Mouse (Mus musculus) intestine, postnatal 0 days (tissue): ENCODE measurements around the gene Chrm5. TPM values are rescaled to one million over a fixed set of nuclear protein-coding genes. Genes with fewer than 3 reads are reported as not detected.

Experiments used
- ATAC-seq: fragments of 200-750 bp; cut with Nextera tagmentation; 2 replicates; pipeline ENCODE4 v1.8.0; 2017; ENCODE audit warnings: mild to moderate bottlenecking, moderate TSS enrichment, moderate library complexity
- H3K27ac ChIP-seq: fragments of 300-500 bp; sonication (generic); 2 replicates; pipeline ENCODE4 v1.5.1; 2014; ENCODE audit warnings: mild to moderate bottlenecking, low read depth, low read length, moderate library complexity
- H3K27me3 ChIP-seq: fragments of 300-500 bp; sonication (generic); replicated peaks from 2 replicates; pipeline ENCODE4 v1.6.1; 2014; ENCODE audit warnings: low read length, mixed read lengths; ENCODE audit not compliant: control insufficient read depth, insufficient read depth
- H3K36me3 ChIP-seq: fragments of 300-500 bp; sonication (generic); 2 replicates; pipeline ENCODE4 v1.6.1; 2014; ENCODE audit warnings: mild to moderate bottlenecking, moderate library complexity; ENCODE audit not compliant: control insufficient read depth, insufficient read depth
- H3K4me1 ChIP-seq: fragments of 300-500 bp; sonication (generic); replicated peaks from 2 replicates; pipeline ENCODE4 v1.6.1; 2014; ENCODE audit warnings: antibody characterized with exemption, low read length, mixed read lengths; ENCODE audit not compliant: control insufficient read depth, insufficient read depth
- H3K4me2 ChIP-seq: fragments of 300-500 bp; sonication (generic); replicated peaks from 2 replicates; pipeline ENCODE4 v1.6.1; 2014; ENCODE audit warnings: low read depth, mild to moderate bottlenecking, moderate library complexity
- H3K4me3 ChIP-seq: fragments of 300-500 bp; sonication (generic); 2 replicates; pipeline ENCODE4 v1.5.1; 2014; ENCODE audit warnings: low read depth, low read length
- H3K9ac ChIP-seq: fragments of 300-500 bp; sonication (generic); 2 replicates; pipeline ENCODE4 v1.6.1; 2014; ENCODE audit warnings: mild to moderate bottlenecking, low read depth, low read length
- H3K9me3 ChIP-seq: fragments of 300-500 bp; sonication (generic); 2 replicates; pipeline ENCODE4 v1.6.1; 2016; ENCODE audit warnings: mixed run types; ENCODE audit not compliant: control insufficient read depth
- CTCF ChIP-seq: sonication (generic); IDR thresholded peaks from 2 replicates; pipeline ENCODE4 v1.5.1; 2016; ENCODE audit warnings: low read depth, mild to moderate bottlenecking, control low read depth, antibody characterized with exemption, moderate library complexity
- WGBS: fragments of 180-500 bp; shearing (Covaris S2); extraction: QIAGEN DNeasy Blood & Tissue Kit; methylation state at CpG from one replicate; pipeline ENCODE4 v1.1.7; 2014; 5-methylcytosine and 5-hydroxymethylcytosine counted together
- polyA plus RNA-seq: library from polyadenylated mRNA; unstranded; fragments of >200 nt; fragmentation: Nextera tagmentation; extraction: Ambion mirVana; gene quantifications from 2 replicates; pipeline ENCODE4 v1.2.1, GENCODE M21; 2015

Gene Chrm5
- polyA plus RNA-seq, 1 experiment from 2014 or later, result not detected

GRCm38 (mm10) chr2:112497851-112498250, 17.3 kb upstream of the Chrm5 start:
- Histone ChIP-seq H3K4me2 (no peak overlapping the region), H3K36me3 (no peaks in the 10 kb centered on the region), H3K27me3 (no peaks in the 10 kb centered on the region), H3K4me3 (no peak overlapping the region), H3K9me3 (no peaks in the 10 kb centered on the region), H3K27ac (no peak overlapping the region), H3K4me1 (0 out of 2 replicates have a peak, but pooled peaks cover 3% of the 10 kb centered on the region), H3K9ac (no peak overlapping the region)
- WGBS, result 71% methylated on average over 7 of the region's 7 CpGs
- no peak for TF ChIP-seq CTCF
- ATAC-seq, result no peak

GRCm38 (mm10) chr2:112493539-112494260, 13.1 kb upstream of the Chrm5 start:
- H3K4me1 ChIP-seq, result 0 out of 2 replicates have a peak, but pooled peaks cover 3% of the 10 kb centered on the region
- peak overlapping the region; percentile 98 for H3K27ac ChIP-seq
- no peaks in the 10 kb centered on the region for H3K9me3 ChIP-seq
- H3K9ac ChIP-seq, result peak overlapping the region; percentile 93
- ATAC-seq, result no peak
- H3K4me2 ChIP-seq, result peak overlapping the region; percentile 76
- TF ChIP-seq CTCF, result no peak
- H3K36me3 ChIP-seq, result no peaks in the 10 kb centered on the region
- peak overlapping the region; percentile 68 for H3K4me3 ChIP-seq
- WGBS, result 32% methylated on average over 11 of the region's 11 CpGs
- no peaks in the 10 kb centered on the region for H3K27me3 ChIP-seq

GRCm38 (mm10) chr2:112492856-112493538, 12.4 kb upstream of the Chrm5 start, which contains the start of gene Aven:
TSS of gene Aven (plus strand) at chr2:112492964.
- H3K9me3 ChIP-seq, result no peaks in the 10 kb centered on the region
- H3K4me1 ChIP-seq, result 0 out of 2 replicates have a peak, but pooled peaks cover 3% of the 10 kb centered on the region
- H3K36me3 ChIP-seq, result no peaks in the 10 kb centered on the region
- H3K9ac ChIP-seq, result peak within 1 kb of the TSS; percentile 93
- ATAC-seq, result peak; percentile 96
- no peaks in the 10 kb centered on the region for H3K27me3 ChIP-seq
- peak within 1 kb of the TSS; percentile 68 for H3K4me3 ChIP-seq
- under 1% methylated on average over 65 of the region's 87 CpGs for WGBS
- peak; percentile 44; the same call in 1 of the 2 replicates for TF ChIP-seq CTCF
- peak within 1 kb of the TSS; percentile 76 for H3K4me2 ChIP-seq
- H3K27ac ChIP-seq, result peak within 1 kb of the TSS; percentile 98

GRCm38 (mm10) chr2:112492431-112492855, 11.9 kb upstream of the Chrm5 start:
- Histone ChIP-seq H3K27me3 (no peaks in the 10 kb centered on the region), H3K9me3 (no peaks in the 10 kb centered on the region), H3K9ac (peak overlapping the region; percentile 93), H3K4me3 (peak overlapping the region; percentile 68), H3K4me1 (0 out of 2 replicates have a peak, but pooled peaks cover 3% of the 10 kb centered on the region), H3K27ac (peak overlapping the region; percentile 98), H3K4me2 (peak overlapping the region; percentile 76), H3K36me3 (no peaks in the 10 kb centered on the region)
- no peak for TF ChIP-seq CTCF
- no peak for ATAC-seq
- WGBS, result 8% methylated on average over 9 of the region's 9 CpGs

- H3K36me3 ChIP-seq, result no peaks in the 10 kb centered on the region
- H3K9me3 ChIP-seq, result no peaks in the 10 kb centered on the region
- no peak overlapping the region for H3K4me2 ChIP-seq
- no peaks in the 10 kb centered on the region for H3K27me3 ChIP-seq
- no peak for ATAC-seq
- H3K27ac ChIP-seq, result no peak overlapping the region
- TF ChIP-seq CTCF, result no peak
- no peak overlapping the region for H3K4me3 ChIP-seq
- H3K9ac ChIP-seq, result no peak overlapping the region
- 0 out of 2 replicates have a peak, but pooled peaks cover 3% of the 10 kb centered on the region for H3K4me1 ChIP-seq
- 61% methylated on average over 5 of the region's 5 CpGs for WGBS
Measured at GRCm38 (mm10) chr2:112491629-112492028, 11.1 kb upstream of the Chrm5 start.

GRCm38 (mm10) chr2:112490483-112491196, 10.1 kb upstream of the Chrm5 start:
- ATAC-seq, result no peak
- TF ChIP-seq CTCF, result no peak
- Histone ChIP-seq H3K4me2 (no peak overlapping the region), H3K27ac (no peak overlapping the region), H3K4me3 (no peak overlapping the region), H3K4me1 (0 out of 2 replicates have a peak, but pooled peaks cover 3% of the 10 kb centered on the region), H3K27me3 (no peaks in the 10 kb centered on the region), H3K36me3 (no peaks in the 10 kb centered on the region), H3K9ac (no peak overlapping the region), H3K9me3 (no peaks in the 10 kb centered on the region)
- 82% methylated on average over 11 of the region's 11 CpGs for WGBS
